Mouse (Mus musculus) lung, embryonic 15.5 days (tissue): ENCODE data around the gene Adprhl2. TPM values are rescaled to one million over a fixed set of nuclear protein-coding genes. Genes with fewer than 3 reads are reported as not detected.

ENCODE experiments used
- ATAC-seq: fragments of 200-750 bp; cut with Nextera tagmentation; 2 replicates; pipeline ENCODE4 v1.8.0; 2017; ENCODE audit warnings: moderate number of reproducible peaks, borderline replicate concordance; ENCODE audit not compliant: low FRiP score, low TSS enrichment; ENCODE audit errors: extremely low read depth
- H3K27ac ChIP-seq: fragments of 300-500 bp; sonication (generic); 2 replicates; pipeline ENCODE4 v1.5.1; 2015; ENCODE audit warnings: moderate library complexity, mild to moderate bottlenecking, inconsistent platforms
- H3K27me3 ChIP-seq: fragments of 300-500 bp; sonication (generic); 2 replicates; pipeline ENCODE4 v1.6.1; 2015; ENCODE audit warnings: inconsistent platforms
- H3K36me3 ChIP-seq: fragments of 300-500 bp; sonication (generic); 2 replicates; pipeline ENCODE4 v1.6.1; 2015; ENCODE audit warnings: inconsistent platforms
- H3K4me1 ChIP-seq: fragments of 300-500 bp; sonication (generic); 2 replicates; pipeline ENCODE4 v1.6.1; 2015; ENCODE audit warnings: inconsistent platforms
- H3K4me2 ChIP-seq: fragments of 300-500 bp; sonication (generic); 2 replicates; pipeline ENCODE4 v1.6.1; 2015; ENCODE audit warnings: inconsistent platforms, mild to moderate bottlenecking, moderate library complexity
- H3K4me3 ChIP-seq: fragments of 300-500 bp; sonication (generic); 2 replicates; pipeline ENCODE4 v1.5.1; 2015; ENCODE audit warnings: mild to moderate bottlenecking, inconsistent platforms
- H3K9ac ChIP-seq: fragments of 300-500 bp; sonication (generic); 2 replicates; pipeline ENCODE4 v1.6.1; 2015; ENCODE audit warnings: inconsistent platforms
- H3K9me3 ChIP-seq: fragments of 300-500 bp; sonication (generic); 2 replicates; pipeline ENCODE4 v1.6.1; 2016; ENCODE audit warnings: inconsistent platforms
- WGBS: fragments of 180-500 bp; shearing (Covaris S2); methylation state at CpG from one replicate; pipeline ENCODE4 v1.1.7; 2015; 5-methylcytosine and 5-hydroxymethylcytosine counted together
- polyA plus RNA-seq: library from polyadenylated mRNA; unstranded; fragments of >200 nt; fragmentation: Nextera tagmentation; extraction: Ambion mirVana; gene quantifications from 2 replicates; pipeline ENCODE4 v1.2.1, GENCODE M21; 2015

Adprhl2 gene
- polyA plus RNA-seq, 1 experiment from 2014 or later, result 68.6 TPM

DNA sequence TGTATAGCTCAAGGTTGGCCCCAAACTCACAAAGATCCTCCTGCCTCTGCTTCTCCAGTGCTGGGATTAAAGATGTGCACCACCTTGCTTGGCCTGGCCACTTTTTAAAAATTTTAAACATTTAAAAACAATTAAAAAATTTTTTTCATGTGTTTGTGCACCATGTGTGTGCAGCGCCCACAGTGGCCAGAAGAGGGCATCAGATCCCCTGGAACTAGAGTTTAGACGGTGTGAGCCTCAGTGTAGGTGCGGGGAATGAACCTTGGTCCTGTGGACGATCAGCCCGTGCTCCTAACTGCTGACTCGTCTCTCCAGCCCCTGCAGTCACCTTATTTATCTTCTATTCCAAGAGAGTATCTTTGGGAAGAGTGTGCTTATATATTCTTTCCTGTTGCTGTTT lies 15.4 kb downstream of the Adprhl2 start:
- Histone ChIP-seq H3K4me3 (no peak overlapping the region), H3K36me3 (no peaks in the 10 kb centered on the region), H3K9me3 (0 out of 2 replicates have a peak, but pooled peaks cover 3% of the 10 kb centered on the region), H3K27ac (no peak overlapping the region), H3K4me1 (peaks cover 16% of the 10 kb centered on the region), H3K4me2 (no peak overlapping the region), H3K9ac (no peak overlapping the region), H3K27me3 (peaks cover 23% of the 10 kb centered on the region)
- 80% methylated on average over 6 of the region's 6 CpGs for WGBS
- no peak for ATAC-seq

DNA sequence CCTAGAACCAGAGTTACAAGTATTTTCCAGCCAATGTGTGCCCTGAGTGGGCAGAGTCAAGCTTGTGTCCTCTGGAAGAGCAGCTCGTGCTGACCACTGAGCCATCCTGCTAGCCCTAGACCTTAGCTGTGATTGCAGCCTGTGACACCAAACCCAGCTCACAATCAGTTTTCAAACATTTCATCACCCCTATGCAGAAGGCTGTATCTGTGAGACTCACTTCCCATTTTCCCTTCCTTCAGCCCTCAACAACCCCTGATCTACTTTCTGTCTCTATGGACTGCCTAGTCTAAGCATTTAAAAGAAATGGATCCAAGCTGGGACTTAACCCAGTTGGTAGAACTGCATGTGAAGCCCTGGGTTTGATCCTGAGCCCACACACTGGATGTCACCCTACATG lies 16.1 kb downstream of the Adprhl2 start:
- H3K4me1 ChIP-seq, result peaks cover 22% of the 10 kb centered on the region
- no peaks in the 10 kb centered on the region for H3K36me3 ChIP-seq
- H3K27me3 ChIP-seq, result peaks cover 29% of the 10 kb centered on the region
- no peak for ATAC-seq
- H3K9ac ChIP-seq, result no peak overlapping the region
- H3K4me2 ChIP-seq, result no peak overlapping the region
- no peak overlapping the region for H3K27ac ChIP-seq
- H3K9me3 ChIP-seq, result 0 out of 2 replicates have a peak, but pooled peaks cover 3% of the 10 kb centered on the region
- 94% methylated on average over 1 of the region's 1 CpGs for WGBS
- H3K4me3 ChIP-seq, result no peak overlapping the region

DNA sequence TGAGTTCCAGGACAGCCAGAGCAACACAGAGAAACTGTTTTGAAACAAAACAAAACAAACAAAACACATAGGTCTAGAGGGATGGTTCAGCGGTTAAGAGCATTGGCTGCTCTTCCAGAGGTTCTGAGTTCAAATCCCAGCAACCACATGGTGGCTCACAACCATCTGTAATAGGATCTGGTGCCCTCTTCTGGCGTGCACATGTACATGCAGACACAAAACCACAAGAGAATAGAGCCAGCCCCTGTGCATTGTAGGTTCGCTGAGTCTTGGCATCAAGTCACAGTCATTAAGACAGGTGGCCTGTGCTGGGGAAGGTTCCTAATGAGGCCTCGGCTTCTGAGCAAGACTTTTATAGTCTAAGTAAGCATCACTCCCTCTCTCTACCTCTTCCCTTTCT lies 17.6 kb downstream of the Adprhl2 start:
- Histone ChIP-seq H3K9me3 (0 out of 2 replicates have a peak, but pooled peaks cover 3% of the 10 kb centered on the region), H3K4me2 (no peak overlapping the region), H3K27me3 (peaks cover 42% of the 10 kb centered on the region), H3K4me3 (no peak overlapping the region), H3K4me1 (peaks cover 18% of the 10 kb centered on the region), H3K27ac (no peak overlapping the region), H3K9ac (no peak overlapping the region), H3K36me3 (no peaks in the 10 kb centered on the region)
- no peak for ATAC-seq
- 52% methylated on average over 4 of the region's 4 CpGs for WGBS

DNA sequence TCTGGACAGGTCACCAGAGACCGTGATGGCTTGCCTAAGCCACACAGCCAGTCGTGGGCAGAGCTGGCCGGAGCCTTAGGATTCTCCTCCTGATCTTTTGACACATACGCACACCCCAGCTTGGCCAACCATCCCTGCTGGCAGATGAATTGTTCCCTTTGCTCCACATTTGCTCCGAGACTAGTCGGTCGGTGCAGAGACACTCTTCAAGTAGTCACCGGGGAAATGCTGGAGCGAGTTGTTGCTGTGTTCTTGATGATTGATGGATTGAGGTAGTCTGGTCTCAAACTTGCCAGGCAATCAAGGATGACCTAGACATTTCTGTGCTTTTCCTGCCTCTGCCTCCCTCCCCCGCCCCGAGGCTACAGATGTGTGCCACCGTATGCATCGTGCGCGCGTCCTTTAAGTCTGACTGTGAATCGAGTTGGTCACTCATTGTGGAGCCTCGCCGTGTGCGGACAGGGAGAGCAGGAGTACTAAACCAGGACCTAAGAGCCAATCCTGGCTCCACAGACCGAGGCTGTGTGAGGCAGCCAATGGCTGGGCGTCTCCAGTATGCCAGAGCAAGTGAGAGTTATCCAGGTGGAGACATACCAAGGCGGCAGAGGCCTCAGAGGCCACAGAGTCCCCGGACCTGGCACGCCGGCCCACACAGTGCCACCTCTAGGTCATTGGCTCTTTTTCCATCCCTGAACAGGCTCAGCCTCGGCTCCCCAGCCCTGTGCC lies 19.8 kb downstream of the Adprhl2 start:
- Histone ChIP-seq H3K9ac (no peak overlapping the region), H3K4me1 (peaks cover 26% of the 10 kb centered on the region), H3K4me2 (peak overlapping the region; percentile 74), H3K9me3 (0 out of 2 replicates have a peak, but pooled peaks cover 3% of the 10 kb centered on the region), H3K27ac (no peak overlapping the region), H3K27me3 (peaks cover 63% of the 10 kb centered on the region), H3K36me3 (no peaks in the 10 kb centered on the region), H3K4me3 (peak overlapping the region; percentile 37)
- 10% methylated on average over 27 of the region's 27 CpGs for WGBS
- ATAC-seq, result no peak

DNA sequence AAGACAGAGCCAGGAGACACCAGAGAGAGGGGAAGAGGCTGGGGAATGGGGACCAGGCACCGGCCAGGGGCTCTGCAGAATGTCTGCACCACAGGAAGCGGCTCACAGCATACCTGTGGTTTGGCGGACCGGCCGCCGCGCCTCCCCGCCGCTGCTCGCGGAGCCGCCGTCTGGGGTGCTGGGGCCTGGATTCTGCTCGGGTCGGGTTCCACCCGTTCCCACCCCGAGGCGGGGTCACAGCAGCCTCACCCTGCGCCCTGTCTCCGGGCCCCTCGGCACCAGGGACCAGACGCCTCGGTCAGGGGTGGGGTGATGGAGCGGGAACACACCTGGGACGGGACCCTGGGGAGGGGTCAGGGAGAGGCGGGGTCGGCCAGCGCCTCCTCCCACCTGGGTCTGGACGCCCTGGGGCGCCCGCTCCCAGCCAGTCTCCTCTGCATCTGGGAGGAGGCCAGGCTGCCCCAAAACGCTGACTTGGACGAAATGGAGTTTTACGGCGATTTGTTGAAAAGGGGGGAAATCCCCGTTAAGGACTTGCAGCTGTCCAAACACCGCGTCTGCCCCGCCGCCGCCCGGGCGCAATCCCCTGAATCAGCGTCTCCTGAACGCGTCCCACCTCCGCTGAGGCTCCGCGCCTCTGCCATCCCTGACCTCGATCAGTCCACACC lies 20.5 kb downstream of the Adprhl2 start:
- Histone ChIP-seq H3K9ac (peak overlapping the region; percentile 29; the same call in 1 of the 2 replicates), H3K4me1 (peaks cover 32% of the 10 kb centered on the region), H3K4me2 (peak overlapping the region; percentile 74), H3K27ac (no peak overlapping the region), H3K27me3 (peaks cover 70% of the 10 kb centered on the region), H3K36me3 (no peaks in the 10 kb centered on the region), H3K9me3 (0 out of 2 replicates have a peak, but pooled peaks cover 1% of the 10 kb centered on the region), H3K4me3 (peak overlapping the region; percentile 37)
- peak; percentile 12; the same call in 1 of the 2 replicates for ATAC-seq
- WGBS, result 2% methylated on average over 50 of the region's 50 CpGs

DNA sequence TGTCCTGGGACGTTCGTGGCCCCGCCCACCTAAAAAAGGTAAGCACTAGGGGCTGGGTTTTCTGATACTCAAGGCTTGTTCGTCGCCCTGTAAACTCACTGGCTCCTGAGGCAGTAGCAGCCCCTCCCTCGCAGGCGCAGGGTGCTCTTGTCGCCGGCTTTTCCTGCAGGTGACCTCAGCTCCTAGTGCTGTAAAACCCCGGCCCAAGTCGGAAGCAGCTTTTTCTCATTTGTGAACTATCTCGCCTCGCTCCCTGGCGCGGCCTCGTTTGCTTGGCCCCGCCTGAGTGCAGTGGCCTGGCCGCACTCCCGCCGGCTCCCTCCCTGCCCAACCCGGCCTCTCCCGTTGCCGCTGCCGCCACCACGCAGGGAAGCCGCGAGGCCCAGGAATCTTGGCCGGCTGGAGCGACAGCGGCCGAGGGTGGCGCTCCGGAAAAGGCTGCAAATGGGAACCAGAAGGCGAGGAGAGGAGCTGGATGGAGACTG lies 24.8 kb downstream of the Adprhl2 start:
- ATAC-seq, result peak; percentile 24; the same call in 1 of the 2 replicates
- 2% methylated on average over 34 of the region's 34 CpGs for WGBS
- Histone ChIP-seq H3K4me3 (peak overlapping the region; percentile 35), H3K27me3 (peaks cover 54% of the 10 kb centered on the region), H3K36me3 (no peaks in the 10 kb centered on the region), H3K4me1 (peaks cover 26% of the 10 kb centered on the region), H3K9ac (peak overlapping the region; percentile 35), H3K9me3 (no peaks in the 10 kb centered on the region), H3K4me2 (peak overlapping the region; percentile 70), H3K27ac (peak overlapping the region; percentile 68)

DNA sequence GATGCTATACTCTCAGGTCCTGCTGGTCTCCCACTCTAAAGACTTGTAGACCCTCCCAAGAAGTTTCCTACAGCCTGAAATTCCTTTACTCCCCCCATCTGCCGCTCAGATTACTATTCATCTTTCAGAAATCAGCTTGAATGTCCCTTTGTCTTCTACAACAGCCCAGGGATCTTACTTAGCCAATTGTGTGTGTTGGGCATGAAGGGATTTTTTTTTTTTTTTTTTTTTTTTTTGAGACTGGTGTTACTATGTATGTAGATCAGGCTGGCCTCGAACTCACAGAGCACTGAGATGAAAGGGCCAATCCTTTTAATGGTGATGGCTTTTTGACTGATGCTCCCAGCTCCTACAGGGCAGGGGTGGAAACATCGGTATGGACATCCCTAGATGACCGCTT lies 25.6 kb downstream of the Adprhl2 start:
- Histone ChIP-seq H3K4me2 (peak overlapping the region; percentile 70; the same call in 1 of the 2 replicates), H3K36me3 (no peaks in the 10 kb centered on the region), H3K4me1 (peaks cover 23% of the 10 kb centered on the region), H3K9me3 (no peaks in the 10 kb centered on the region), H3K9ac (no peak overlapping the region), H3K4me3 (no peak overlapping the region), H3K27ac (no peak overlapping the region), H3K27me3 (peaks cover 47% of the 10 kb centered on the region)
- 38% methylated on average over 4 of the region's 4 CpGs for WGBS
- ATAC-seq, result no peak

DNA sequence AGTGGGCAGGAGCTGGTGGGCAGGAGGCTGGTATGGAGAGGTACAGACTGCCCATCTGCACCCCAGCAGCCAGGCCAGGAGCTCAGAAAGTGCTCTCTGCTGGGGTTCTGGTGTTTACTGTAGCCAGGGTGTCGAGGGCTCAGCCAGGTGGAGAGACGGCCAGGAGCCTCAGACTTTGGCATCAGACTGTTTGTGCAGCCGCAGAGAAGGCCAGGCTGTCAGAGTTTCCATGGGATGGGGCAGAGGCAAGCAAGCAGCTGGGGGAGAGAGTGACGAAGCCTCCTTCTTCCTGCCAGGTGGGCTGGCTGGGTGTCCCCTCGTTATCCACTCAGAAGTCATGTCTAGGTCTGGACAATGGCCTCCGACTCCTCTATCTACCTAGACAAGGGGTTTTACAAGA lies 26.4 kb downstream of the Adprhl2 start:
- WGBS, result 56% methylated on average over 6 of the region's 6 CpGs
- no peak overlapping the region for H3K27ac ChIP-seq
- no peak overlapping the region for H3K9ac ChIP-seq
- H3K4me3 ChIP-seq, result no peak overlapping the region
- peaks cover 39% of the 10 kb centered on the region for H3K27me3 ChIP-seq
- H3K9me3 ChIP-seq, result no peaks in the 10 kb centered on the region
- ATAC-seq, result no peak
- no peaks in the 10 kb centered on the region for H3K36me3 ChIP-seq
- peaks cover 19% of the 10 kb centered on the region for H3K4me1 ChIP-seq
- no peak overlapping the region for H3K4me2 ChIP-seq

DNA sequence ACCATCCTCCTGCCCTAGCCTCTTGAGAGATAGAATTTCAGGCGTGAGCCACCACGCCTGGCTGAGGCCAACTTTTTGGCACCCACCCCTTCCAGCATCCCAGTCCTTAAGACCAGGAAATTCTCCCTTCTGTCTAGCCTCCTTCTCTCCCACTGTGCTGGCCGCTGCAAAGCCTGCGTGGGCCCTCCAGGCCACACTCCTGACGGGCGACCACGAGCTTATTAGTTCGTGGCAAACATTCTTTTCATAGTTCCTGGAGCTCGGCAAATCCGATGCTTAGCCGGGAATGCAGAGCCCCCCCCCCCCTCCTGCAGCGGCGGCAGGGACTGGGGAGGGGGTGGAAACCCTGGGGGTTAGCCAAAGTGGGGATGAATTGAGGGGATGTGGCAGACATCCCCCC lies 30.3 kb downstream of the Adprhl2 start:
- Histone ChIP-seq H3K27me3 (peaks cover 38% of the 10 kb centered on the region), H3K4me3 (no peak overlapping the region), H3K4me1 (peaks cover 23% of the 10 kb centered on the region), H3K36me3 (no peaks in the 10 kb centered on the region), H3K27ac (no peak overlapping the region), H3K9ac (no peak overlapping the region), H3K9me3 (no peaks in the 10 kb centered on the region), H3K4me2 (no peak overlapping the region)
- ATAC-seq, result no peak
- WGBS, result 21% methylated on average over 13 of the region's 13 CpGs

DNA sequence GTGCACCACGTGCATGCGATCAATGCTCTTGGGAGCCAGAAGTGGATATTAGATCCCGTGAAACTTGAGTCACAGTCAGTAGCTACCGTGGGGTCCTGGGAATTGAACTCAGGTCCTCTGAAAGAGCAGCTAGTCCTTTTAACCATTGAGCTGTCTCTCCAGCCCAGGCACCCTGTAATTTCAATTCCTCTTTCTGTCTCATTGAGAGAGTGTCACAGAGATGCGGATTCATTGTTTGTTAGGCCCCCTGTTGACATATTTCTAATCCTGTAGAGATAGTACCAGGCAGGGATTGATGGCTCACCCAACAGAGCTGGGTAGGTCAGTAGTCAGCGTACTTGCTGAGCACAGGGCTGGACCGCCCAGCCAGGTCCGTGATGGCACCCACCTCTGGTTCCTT lies 31.2 kb downstream of the Adprhl2 start:
- H3K4me3 ChIP-seq, result no peak overlapping the region
- H3K36me3 ChIP-seq, result no peaks in the 10 kb centered on the region
- H3K4me1 ChIP-seq, result peaks cover 22% of the 10 kb centered on the region
- H3K4me2 ChIP-seq, result no peak overlapping the region
- no peak overlapping the region for H3K27ac ChIP-seq
- H3K9ac ChIP-seq, result no peak overlapping the region
- ATAC-seq, result no peak
- no peaks in the 10 kb centered on the region for H3K9me3 ChIP-seq
- H3K27me3 ChIP-seq, result peaks cover 42% of the 10 kb centered on the region
- 84% methylated on average over 8 of the region's 8 CpGs for WGBS

DNA sequence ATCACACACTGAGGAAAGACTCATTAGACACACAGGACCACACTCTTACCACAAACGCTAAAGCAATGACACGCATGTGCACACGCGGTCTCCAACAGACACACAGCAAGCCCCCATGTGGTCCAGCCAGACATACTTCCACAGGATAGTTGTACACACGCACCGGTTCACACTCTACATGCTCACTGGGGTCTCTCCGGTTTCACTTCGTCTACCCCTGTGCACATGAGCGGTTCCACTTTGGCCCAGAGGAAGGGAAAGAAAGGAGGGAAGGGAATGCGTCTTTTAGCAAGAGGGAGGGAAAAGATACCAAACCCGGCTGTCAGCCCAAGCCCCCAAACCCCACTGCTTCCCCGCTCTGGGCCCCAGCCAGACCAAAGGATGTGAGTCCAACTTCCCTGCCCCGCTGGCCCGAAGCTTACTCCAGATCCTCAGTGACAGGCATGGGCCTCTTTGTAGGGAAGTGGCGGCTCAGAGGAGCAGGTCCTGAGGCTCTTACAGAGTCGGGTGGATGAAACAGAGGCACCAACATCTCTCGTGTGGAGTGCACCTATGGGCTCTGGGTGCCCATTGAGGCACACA lies 33.3 kb downstream of the Adprhl2 start:
- peaks cover 22% of the 10 kb centered on the region for H3K4me1 ChIP-seq
- WGBS, result 34% methylated on average over 17 of the region's 17 CpGs
- H3K9me3 ChIP-seq, result no peaks in the 10 kb centered on the region
- peaks cover 46% of the 10 kb centered on the region for H3K27me3 ChIP-seq
- ATAC-seq, result peak; percentile 19; the same call in 1 of the 2 replicates
- H3K4me3 ChIP-seq, result 0 out of 2 replicates have a peak overlapping the region, but pooled peaks have one; percentile 13
- no peak overlapping the region for H3K9ac ChIP-seq
- no peak overlapping the region for H3K27ac ChIP-seq
- H3K4me2 ChIP-seq, result peak overlapping the region; percentile 87
- no peaks in the 10 kb centered on the region for H3K36me3 ChIP-seq
